Mouse (Mus musculus) midbrain, embryonic 11.5 days (tissue): ENCODE measurements around the gene Atp2b4. TPM values are rescaled to one million over a fixed set of nuclear protein-coding genes. Genes with fewer than 3 reads are reported as not detected.

Experiments used
- ATAC-seq: fragments of 200-750 bp; cut with Nextera tagmentation; 2 replicates; pipeline ENCODE4 v1.8.0; 2017; ENCODE audit warnings: moderate TSS enrichment, moderate library complexity; ENCODE audit not compliant: low FRiP score
- DNase-seq: peaks from one replicate; pipeline ENCODE4 v3.0.0; 2015; ENCODE audit warnings: low spot score; ENCODE audit errors: missing footprints
- H3K27ac ChIP-seq: fragments of 300-500 bp; sonication (generic); 2 replicates; pipeline ENCODE4 v1.5.1; 2014; ENCODE audit warnings: low read depth, low read length
- H3K27me3 ChIP-seq: fragments of 300-500 bp; sonication (generic); 2 replicates; pipeline ENCODE4 v1.6.1; 2014; ENCODE audit warnings: mild to moderate bottlenecking, low read length, moderate library complexity, mixed read lengths; ENCODE audit not compliant: control insufficient read depth, insufficient read depth
- H3K36me3 ChIP-seq: fragments of 300-500 bp; sonication (generic); 2 replicates; pipeline ENCODE4 v1.6.1; 2014; ENCODE audit warnings: mild to moderate bottlenecking, low read length, moderate library complexity, mixed read lengths; ENCODE audit not compliant: control insufficient read depth, insufficient read depth
- H3K4me1 ChIP-seq: fragments of 300-500 bp; sonication (generic); 2 replicates; pipeline ENCODE4 v1.6.1; 2014; ENCODE audit warnings: low read length; ENCODE audit not compliant: control insufficient read depth, insufficient read depth
- H3K4me2 ChIP-seq: fragments of 300-500 bp; sonication (generic); 2 replicates; pipeline ENCODE4 v1.6.1; 2014; ENCODE audit warnings: mild to moderate bottlenecking, moderate library complexity
- H3K4me3 ChIP-seq: fragments of 300-500 bp; sonication (generic); 2 replicates; pipeline ENCODE4 v1.5.1; 2014; ENCODE audit warnings: low read depth, low read length
- H3K9ac ChIP-seq: fragments of 300-500 bp; sonication (generic); 2 replicates; pipeline ENCODE4 v1.6.1; 2014; ENCODE audit warnings: low read length
- H3K9me3 ChIP-seq: fragments of 300-500 bp; sonication (generic); 2 replicates; pipeline ENCODE4 v1.6.1; 2016; ENCODE audit warnings: low read length; ENCODE audit not compliant: control insufficient read depth
- WGBS: fragments of 180-500 bp; shearing (Covaris S2); extraction: QIAGEN DNeasy Blood & Tissue Kit; methylation state at CpG from one replicate; pipeline ENCODE4 v1.1.7; 2014; 5-methylcytosine and 5-hydroxymethylcytosine counted together
- polyA plus RNA-seq: library from polyadenylated mRNA; unstranded; fragments of >200 nt; fragmentation: Nextera tagmentation; extraction: Ambion mirVana; gene quantifications from 2 replicates; pipeline ENCODE4 v1.2.1, GENCODE M21; 2014

The Atp2b4 gene
- polyA plus RNA-seq, 1 experiment from 2014 or later: 7.6 TPM

DNA sequence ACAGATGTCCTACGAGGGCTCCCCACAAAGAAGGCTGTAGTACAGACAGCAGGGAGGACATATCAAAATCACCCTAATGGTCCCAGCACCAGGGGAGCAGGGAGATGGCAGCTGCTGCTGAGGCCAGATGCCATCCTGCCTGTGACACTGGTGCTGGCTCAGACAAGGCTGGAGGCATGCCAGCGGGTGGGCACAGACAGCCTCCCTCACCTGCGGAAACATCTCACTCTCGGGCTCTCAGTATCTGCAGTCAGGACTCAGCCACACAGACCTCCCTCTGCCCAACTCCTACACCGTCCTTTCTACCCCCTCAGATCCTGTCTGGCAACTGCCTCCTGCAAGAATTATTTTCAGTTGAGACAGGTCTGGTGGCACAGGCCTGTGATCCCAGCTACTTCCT is 12.0 kb downstream of the Atp2b4 start:
- 79% methylated on average over 5 of the region's 5 CpGs for WGBS
- Histone ChIP-seq H3K4me1 (no peaks in the 10 kb centered on the region), H3K27ac (no peak overlapping the region), H3K36me3 (no peaks in the 10 kb centered on the region), H3K27me3 (no peaks in the 10 kb centered on the region), H3K4me3 (no peak overlapping the region), H3K9me3 (no peaks in the 10 kb centered on the region), H3K4me2 (no peak overlapping the region), H3K9ac (no peak overlapping the region)
- no peak for DNase-seq
- ATAC-seq: no peak

DNA sequence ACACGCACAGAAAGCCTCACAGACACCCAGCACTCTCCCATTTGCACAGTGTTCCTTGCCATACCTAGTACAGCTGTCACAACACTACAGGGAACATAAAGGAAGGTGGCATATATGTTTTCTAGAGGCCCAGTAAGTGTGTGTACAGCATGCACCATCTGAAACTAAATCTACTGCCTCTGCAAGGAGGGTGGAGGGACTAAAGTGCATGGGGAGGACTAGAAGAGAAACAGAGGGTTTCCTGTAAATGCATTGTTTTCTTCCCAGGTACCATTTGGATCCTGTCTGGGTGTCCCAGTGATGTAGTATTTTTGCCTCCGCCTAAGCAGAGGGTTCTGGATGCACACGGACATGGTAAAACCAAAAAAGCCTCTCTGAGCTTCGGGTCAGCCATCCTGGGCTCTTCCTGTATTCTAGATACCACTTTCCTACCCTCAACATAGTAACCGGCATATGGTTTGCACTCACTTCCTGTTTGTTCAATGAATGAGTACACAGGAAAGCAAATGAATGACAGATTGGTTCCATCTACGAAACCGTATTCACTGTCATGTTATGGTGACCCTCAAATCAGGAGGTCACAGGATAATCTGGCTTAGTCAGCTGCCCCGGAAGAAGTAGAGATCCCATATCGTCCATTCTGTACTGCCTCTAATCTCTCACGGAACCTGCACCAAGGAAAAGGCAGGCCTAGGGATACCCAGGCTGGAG is 13.2 kb downstream of the Atp2b4 start:
- H3K27me3 ChIP-seq: no peaks in the 10 kb centered on the region
- no peak overlapping the region for H3K27ac ChIP-seq
- H3K36me3 ChIP-seq: no peaks in the 10 kb centered on the region
- no peaks in the 10 kb centered on the region for H3K9me3 ChIP-seq
- H3K4me2 ChIP-seq: no peak overlapping the region
- WGBS: 76% methylated on average over 10 of the region's 10 CpGs
- DNase-seq: no peak
- H3K4me1 ChIP-seq: no peaks in the 10 kb centered on the region
- ATAC-seq: no peak
- H3K4me3 ChIP-seq: no peak overlapping the region
- no peak overlapping the region for H3K9ac ChIP-seq

DNA sequence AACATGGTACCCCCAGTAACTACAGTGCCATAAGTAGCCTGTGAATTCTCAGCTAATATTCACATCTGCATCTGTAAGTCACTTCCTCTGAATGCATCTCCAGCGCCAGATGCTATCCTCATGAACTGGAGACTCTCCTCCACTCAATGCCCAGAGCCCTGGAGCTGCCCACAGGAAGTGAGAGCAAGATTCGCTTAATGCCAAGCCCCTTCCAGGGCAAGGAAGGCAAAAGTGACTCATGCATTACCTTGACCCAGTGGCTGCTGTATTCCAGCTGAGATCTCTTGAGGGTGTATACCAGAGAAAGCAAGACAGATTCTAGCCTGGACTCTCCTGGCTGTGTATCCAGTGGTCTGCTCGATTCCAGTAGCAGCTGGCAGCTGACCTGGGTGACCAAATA is 16.2 kb downstream of the Atp2b4 start:
- no peaks in the 10 kb centered on the region for H3K36me3 ChIP-seq
- no peaks in the 10 kb centered on the region for H3K9me3 ChIP-seq
- 87% methylated on average over 3 of the region's 3 CpGs for WGBS
- no peak overlapping the region for H3K9ac ChIP-seq
- no peaks in the 10 kb centered on the region for H3K4me1 ChIP-seq
- no peaks in the 10 kb centered on the region for H3K27me3 ChIP-seq
- H3K4me3 ChIP-seq: no peak overlapping the region
- DNase-seq (peak; percentile 47), ATAC-seq (no peak)
- no peak overlapping the region for H3K4me2 ChIP-seq
- no peak overlapping the region for H3K27ac ChIP-seq

DNA sequence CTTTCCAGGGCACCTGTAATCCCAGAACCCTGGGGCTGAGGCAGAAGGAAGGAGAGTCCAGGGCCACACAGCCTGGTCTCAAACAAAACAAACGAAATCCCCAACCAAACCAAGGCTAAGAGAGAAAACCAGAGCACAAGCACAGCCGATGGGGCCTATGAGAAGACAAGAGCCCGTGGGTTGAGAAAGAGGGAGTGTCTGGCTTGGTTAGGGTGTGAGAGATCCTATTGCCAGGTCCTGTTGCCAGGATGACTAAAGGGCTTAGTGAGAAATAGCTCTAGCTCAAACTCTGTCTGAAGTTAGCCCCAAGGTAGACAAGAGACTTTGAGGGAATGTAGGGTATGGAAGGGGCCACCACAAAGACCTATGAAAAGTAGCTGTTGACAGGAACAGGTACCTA is 19.3 kb downstream of the Atp2b4 start:
- Histone ChIP-seq H3K27ac (no peak overlapping the region), H3K27me3 (no peaks in the 10 kb centered on the region), H3K9ac (no peak overlapping the region), H3K9me3 (no peaks in the 10 kb centered on the region), H3K4me3 (no peak overlapping the region), H3K4me2 (no peak overlapping the region), H3K36me3 (no peaks in the 10 kb centered on the region), H3K4me1 (no peaks in the 10 kb centered on the region)
- 61% methylated on average over 3 of the region's 3 CpGs for WGBS
- peak; percentile 23 for DNase-seq
- ATAC-seq: no peak

DNA sequence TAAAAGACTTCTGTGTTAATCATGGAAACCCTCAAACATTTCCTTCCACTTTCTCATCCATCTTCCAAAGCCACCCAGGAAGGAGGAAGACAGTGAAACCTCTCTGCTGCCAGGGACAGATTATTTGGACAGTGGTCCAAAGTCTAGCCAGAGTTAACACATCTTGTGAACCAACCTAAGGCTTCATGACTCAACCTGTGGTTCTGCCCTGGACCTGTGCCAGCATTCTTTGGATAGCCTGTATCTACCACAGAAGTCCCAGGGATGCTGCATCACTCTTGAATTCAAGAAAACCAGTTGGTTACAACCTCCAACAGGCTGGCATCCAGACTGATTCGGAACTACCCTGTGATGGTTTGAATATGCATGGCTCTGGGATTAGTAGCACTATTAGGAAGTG is 21.8 kb downstream of the Atp2b4 start:
- WGBS: 89% methylated on average over 1 of the region's 1 CpGs

DNA sequence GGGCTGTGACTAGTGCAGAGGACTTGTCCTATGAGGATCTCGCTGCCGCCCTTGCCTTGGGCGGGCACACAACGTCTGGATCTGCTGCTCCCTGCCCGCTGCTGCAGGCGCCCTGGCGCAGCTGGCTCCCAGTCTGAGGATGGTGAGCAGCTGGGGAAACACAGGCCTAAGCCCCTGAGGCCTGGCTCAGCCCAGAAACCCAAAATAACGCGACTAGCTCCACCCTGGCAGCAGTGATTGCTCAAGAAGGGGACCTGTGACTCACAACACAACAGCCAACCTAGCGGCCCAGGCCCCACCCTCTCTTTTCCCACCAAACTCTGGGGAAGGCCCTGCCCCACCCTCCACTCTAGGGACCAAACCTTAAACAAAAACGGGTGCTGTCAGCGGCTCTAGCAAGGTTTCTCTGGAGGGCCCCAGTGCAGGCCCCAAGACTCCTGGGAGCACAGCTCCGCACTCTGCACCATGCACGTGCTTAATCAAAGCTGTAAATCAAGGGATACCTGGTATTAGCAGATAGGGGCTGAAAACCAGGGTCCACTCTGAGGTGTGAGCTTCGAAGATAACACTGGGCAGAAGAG is 23.1 kb downstream of the Atp2b4 start:
- H3K9ac ChIP-seq: no peak overlapping the region
- no peak overlapping the region for H3K4me3 ChIP-seq
- H3K9me3 ChIP-seq: no peaks in the 10 kb centered on the region
- ATAC-seq: no peak
- H3K4me2 ChIP-seq: no peak overlapping the region
- 79% methylated on average over 15 of the region's 15 CpGs for WGBS
- no peaks in the 10 kb centered on the region for H3K27me3 ChIP-seq
- H3K27ac ChIP-seq: no peak overlapping the region
- H3K4me1 ChIP-seq: no peaks in the 10 kb centered on the region
- DNase-seq: peak; percentile 71
- no peaks in the 10 kb centered on the region for H3K36me3 ChIP-seq

More for the DNA sequence above, 21.8 kb downstream of the Atp2b4 start:
- Histone ChIP-seq H3K27me3 (no peaks in the 10 kb centered on the region), H3K9me3 (no peaks in the 10 kb centered on the region), H3K27ac (no peak overlapping the region), H3K4me1 (no peaks in the 10 kb centered on the region), H3K9ac (no peak overlapping the region), H3K4me2 (no peak overlapping the region), H3K4me3 (no peak overlapping the region), H3K36me3 (no peaks in the 10 kb centered on the region)
- DNase-seq (peak; percentile 47), ATAC-seq (no peak)

DNA sequence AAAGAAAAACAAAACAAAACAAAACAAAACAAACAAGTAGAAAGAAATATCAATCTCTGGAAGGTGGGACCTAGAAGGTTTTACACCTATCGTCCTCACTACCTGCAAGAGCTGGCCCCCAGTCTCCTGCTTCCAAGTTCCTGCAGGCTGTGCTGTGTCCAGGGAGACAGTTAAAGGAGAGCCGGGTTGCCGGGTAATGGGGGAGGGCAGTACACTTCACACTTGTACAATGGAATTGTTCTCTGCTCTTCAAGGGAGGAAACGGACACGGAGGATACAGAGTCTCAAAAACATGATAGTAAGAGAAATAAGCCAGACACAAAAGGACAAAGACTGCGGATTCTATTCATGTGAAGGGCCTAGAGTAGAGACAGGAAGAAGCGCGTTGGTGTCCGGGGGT is 28.3 kb downstream of the Atp2b4 start:
- ATAC-seq (no peak), DNase-seq (no peak)
- no peaks in the 10 kb centered on the region for H3K27me3 ChIP-seq
- no peak overlapping the region for H3K9ac ChIP-seq
- H3K9me3 ChIP-seq: no peaks in the 10 kb centered on the region
- no peaks in the 10 kb centered on the region for H3K36me3 ChIP-seq
- H3K4me1 ChIP-seq: peaks cover 2% of the 10 kb centered on the region; the same call in 1 of the 2 replicates
- 62% methylated on average over 9 of the region's 9 CpGs for WGBS
- no peak overlapping the region for H3K4me2 ChIP-seq
- H3K4me3 ChIP-seq: no peak overlapping the region
- H3K27ac ChIP-seq: no peak overlapping the region

DNA sequence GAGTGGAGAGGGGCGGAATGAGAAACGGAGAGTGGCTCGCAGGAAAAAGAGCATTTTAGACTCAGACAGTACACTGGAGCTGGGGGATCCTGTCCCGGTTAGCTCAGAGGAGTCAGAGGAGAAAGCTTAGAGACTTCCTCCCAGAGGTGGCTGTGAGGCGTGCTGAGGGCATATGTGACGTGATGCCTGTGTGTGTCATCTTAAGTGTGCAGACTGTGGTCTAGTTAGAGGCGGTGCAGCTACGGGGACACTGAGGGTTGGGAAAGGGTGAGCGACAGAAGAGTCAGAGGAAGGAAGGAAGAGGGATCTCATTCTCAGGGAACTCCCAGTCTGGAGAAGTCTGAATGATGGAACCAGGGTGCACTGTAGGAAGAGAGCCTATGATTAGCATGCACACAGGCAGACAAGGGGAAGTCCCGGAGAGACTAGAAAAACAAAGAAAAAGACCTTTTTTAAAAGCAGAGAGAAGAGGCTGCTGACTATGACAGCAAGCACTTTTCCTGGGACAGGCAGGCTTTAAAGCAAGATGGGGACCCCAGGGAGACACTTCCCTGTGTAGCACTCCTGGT is 28.9 kb downstream of the Atp2b4 start:
- no peak overlapping the region for H3K9ac ChIP-seq
- no peak overlapping the region for H3K27ac ChIP-seq
- DNase-seq: peak; percentile 78
- H3K27me3 ChIP-seq: no peaks in the 10 kb centered on the region
- no peak for ATAC-seq
- no peaks in the 10 kb centered on the region for H3K9me3 ChIP-seq
- 74% methylated on average over 10 of the region's 10 CpGs for WGBS
- H3K4me3 ChIP-seq: no peak overlapping the region
- peaks cover 8% of the 10 kb centered on the region; the same call in 1 of the 2 replicates for H3K4me1 ChIP-seq
- no peaks in the 10 kb centered on the region for H3K36me3 ChIP-seq
- no peak overlapping the region for H3K4me2 ChIP-seq

DNA sequence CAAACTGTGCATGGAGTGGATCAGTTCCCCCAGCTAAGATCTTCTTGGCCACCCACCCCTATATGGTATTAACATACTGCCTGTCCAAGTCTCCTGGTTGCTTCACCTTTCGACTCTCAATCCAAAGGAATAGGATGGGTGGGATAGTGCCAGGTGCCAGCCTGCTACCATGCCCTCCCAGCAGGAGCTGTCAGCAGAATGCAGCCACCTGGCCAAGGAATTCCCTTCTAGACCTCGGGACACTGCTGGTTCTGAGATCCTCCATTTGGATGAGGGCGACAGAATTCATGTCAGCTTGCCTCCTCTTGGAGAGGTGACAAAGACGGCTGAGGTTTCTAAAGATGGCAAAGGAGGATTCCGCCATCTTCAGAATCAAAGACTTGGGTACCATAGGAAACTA is 32.8 kb downstream of the Atp2b4 start:
- H3K4me1 ChIP-seq: peaks cover 11% of the 10 kb centered on the region; the same call in 1 of the 2 replicates
- WGBS: 86% methylated on average over 5 of the region's 5 CpGs
- no peak overlapping the region for H3K4me2 ChIP-seq
- DNase-seq: no peak
- no peak overlapping the region for H3K4me3 ChIP-seq
- ATAC-seq: no peak
- no peaks in the 10 kb centered on the region for H3K27me3 ChIP-seq
- no peaks in the 10 kb centered on the region for H3K36me3 ChIP-seq
- no peak overlapping the region for H3K27ac ChIP-seq
- no peak overlapping the region for H3K9ac ChIP-seq
- H3K9me3 ChIP-seq: no peaks in the 10 kb centered on the region
